Mouse (Mus musculus): Measurements from ENCODE around the gene Stag3. TPM values are rescaled to one million over a fixed set of nuclear protein-coding genes. Genes with fewer than 3 reads are reported as not detected.

Stag3 gene
- polyA plus RNA-seq, 1 experiment from 2014 or later: 3.0 TPM

DNA sequence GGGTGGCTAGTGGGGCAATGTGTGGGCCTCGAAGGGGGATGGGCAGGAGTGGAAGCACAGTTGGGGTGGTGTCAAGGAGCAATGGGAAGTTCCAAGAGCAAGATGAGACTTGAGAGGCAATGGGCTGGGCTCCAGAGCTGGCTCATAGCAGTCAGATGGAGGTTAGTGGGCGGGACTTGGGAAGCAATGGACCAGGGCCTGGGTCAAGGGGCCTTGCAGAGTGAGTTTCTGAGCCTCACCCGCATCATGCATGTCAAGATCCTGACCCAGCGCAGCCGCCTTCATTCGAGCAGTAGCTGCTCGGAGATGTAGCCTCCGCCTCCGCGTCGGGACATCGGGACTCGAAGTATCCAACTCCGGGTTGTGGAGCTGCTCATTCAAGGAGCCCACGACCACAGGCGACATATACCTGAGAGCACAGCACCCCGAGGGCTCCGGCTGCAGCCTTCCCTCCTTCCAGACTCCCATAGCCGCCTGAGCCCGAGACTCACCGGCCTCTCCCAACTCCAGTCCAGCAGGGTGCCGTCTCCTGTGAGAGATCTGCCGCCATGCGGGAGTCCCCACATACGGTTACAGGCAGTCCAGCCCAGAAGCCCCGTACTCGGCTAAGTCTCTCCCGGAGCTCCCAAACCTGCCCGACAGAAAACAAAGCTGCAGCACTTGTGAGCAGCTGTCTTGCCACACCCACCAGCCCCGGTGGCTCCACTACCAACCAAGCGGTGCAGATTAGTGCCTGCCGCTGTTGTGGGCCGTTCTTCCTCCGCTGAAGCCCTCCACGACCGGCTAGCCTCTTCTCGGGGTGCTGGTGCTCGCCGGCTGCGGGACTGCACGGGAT is 4.6 kb upstream of the Stag3 start:
- Histone ChIP-seq H3K4me1 (replicated peaks; ENCODE audit: control insufficient read depth, insufficient read depth, low read length) (peaks cover 37% of the 10 kb centered on the region), H3K4me3 (ENCODE audit: low read depth, low read length) (peak overlapping the region; percentile 34), H3K9ac (ENCODE audit: low read depth, low read length) (peak overlapping the region; percentile 54), H3K36me3 (ENCODE audit: control insufficient read depth, insufficient read depth, low read length) (no peaks in the 10 kb centered on the region), H3K27ac (ENCODE audit: low read depth, low read length) (peak overlapping the region; percentile 68), H3K9me3 (ENCODE audit: control insufficient read depth, low read length) (no peaks in the 10 kb centered on the region), H3K27me3 (ENCODE audit: control insufficient read depth, insufficient read depth, low read length) (no peaks in the 10 kb centered on the region), H3K4me2 (replicated peaks; ENCODE audit: low read depth, low read length) (peak overlapping the region; percentile 59)
- ATAC-seq (ENCODE audit: low FRiP score) (0 out of 2 replicates have a peak, but pooled peaks have one; percentile 1), DNase-seq (ENCODE audit: low spot score) (peak; percentile 61)
- 11% methylated on average over 41 of the region's 41 CpGs for WGBS

DNA sequence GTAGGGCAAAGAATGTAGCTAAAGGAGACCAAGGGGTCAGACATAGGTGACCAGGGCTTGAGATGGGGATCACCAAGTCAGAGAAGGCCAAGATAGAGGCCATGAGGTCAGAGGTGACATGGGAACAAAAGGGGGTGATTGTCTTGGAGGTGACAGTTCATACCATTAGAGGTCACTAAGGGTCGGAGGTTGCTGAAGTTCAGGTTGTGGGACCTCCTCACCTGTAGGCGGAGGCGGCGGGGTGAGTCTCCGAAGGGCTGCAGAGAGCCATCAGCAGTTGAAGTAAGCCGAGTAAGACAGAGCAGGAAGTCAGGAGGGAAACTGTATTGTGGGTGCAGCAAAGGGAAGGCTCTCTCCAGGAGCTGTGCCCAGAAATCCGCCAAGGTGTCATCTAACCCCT is 2.0 kb upstream of the Stag3 start:
- no peak overlapping the region for H3K27ac ChIP-seq (ENCODE audit: low read depth, low read length)
- H3K27me3 ChIP-seq (ENCODE audit: control insufficient read depth, insufficient read depth, low read length): no peaks in the 10 kb centered on the region
- H3K4me3 ChIP-seq (ENCODE audit: low read depth, low read length): peak overlapping the region; percentile 72
- 81% methylated on average over 7 of the region's 7 CpGs for WGBS
- no peak for DNase-seq (ENCODE audit: low spot score)
- H3K9me3 ChIP-seq (ENCODE audit: control insufficient read depth, low read length): no peaks in the 10 kb centered on the region
- H3K4me2 ChIP-seq (replicated peaks; ENCODE audit: low read depth, low read length): peak overlapping the region; percentile 69
- peaks cover 32% of the 10 kb centered on the region for H3K4me1 ChIP-seq (replicated peaks; ENCODE audit: control insufficient read depth, insufficient read depth, low read length)
- ATAC-seq (ENCODE audit: low FRiP score): no peak
- H3K9ac ChIP-seq (ENCODE audit: low read depth, low read length): no peak overlapping the region; the same call in 1 of the 2 replicates
- H3K36me3 ChIP-seq (ENCODE audit: control insufficient read depth, insufficient read depth, low read length): no peaks in the 10 kb centered on the region

GRCm38 (mm10) chr5:138280425-138280768 is 357 bp downstream of the Stag3 start:
- Histone ChIP-seq H3K4me1 (replicated peaks; ENCODE audit: control insufficient read depth, insufficient read depth, low read length) (peaks cover 26% of the 10 kb centered on the region), H3K36me3 (ENCODE audit: control insufficient read depth, insufficient read depth, low read length) (no peaks in the 10 kb centered on the region), H3K27ac (ENCODE audit: low read depth, low read length) (no peak overlapping the region), H3K4me2 (replicated peaks; ENCODE audit: low read depth, low read length) (peak overlapping the region; percentile 23; the same call in 1 of the 2 replicates), H3K9ac (ENCODE audit: low read depth, low read length) (no peak overlapping the region), H3K9me3 (ENCODE audit: control insufficient read depth, low read length) (no peaks in the 10 kb centered on the region), H3K27me3 (ENCODE audit: control insufficient read depth, insufficient read depth, low read length) (no peaks in the 10 kb centered on the region), H3K4me3 (ENCODE audit: low read depth, low read length) (peak overlapping the region; percentile 72)
- ATAC-seq (ENCODE audit: low FRiP score) (no peak), DNase-seq (ENCODE audit: low spot score) (no peak)
- 23% methylated on average over 26 of the region's 26 CpGs for WGBS

GRCm38 (mm10) chr5:138280829-138281228 is 789 bp downstream of the Stag3 start:
- Histone ChIP-seq H3K36me3 (ENCODE audit: control insufficient read depth, insufficient read depth, low read length) (no peaks in the 10 kb centered on the region), H3K9ac (ENCODE audit: low read depth, low read length) (no peak overlapping the region), H3K9me3 (ENCODE audit: control insufficient read depth, low read length) (no peaks in the 10 kb centered on the region), H3K4me1 (replicated peaks; ENCODE audit: control insufficient read depth, insufficient read depth, low read length) (peaks cover 22% of the 10 kb centered on the region), H3K4me3 (ENCODE audit: low read depth, low read length) (no peak overlapping the region; the same call in 1 of the 2 replicates), H3K27me3 (ENCODE audit: control insufficient read depth, insufficient read depth, low read length) (no peaks in the 10 kb centered on the region), H3K27ac (ENCODE audit: low read depth, low read length) (no peak overlapping the region), H3K4me2 (replicated peaks; ENCODE audit: low read depth, low read length) (no peak overlapping the region)
- ATAC-seq (ENCODE audit: low FRiP score) (no peak), DNase-seq (ENCODE audit: low spot score) (no peak)
- WGBS: 92% methylated on average over 15 of the region's 15 CpGs

DNA sequence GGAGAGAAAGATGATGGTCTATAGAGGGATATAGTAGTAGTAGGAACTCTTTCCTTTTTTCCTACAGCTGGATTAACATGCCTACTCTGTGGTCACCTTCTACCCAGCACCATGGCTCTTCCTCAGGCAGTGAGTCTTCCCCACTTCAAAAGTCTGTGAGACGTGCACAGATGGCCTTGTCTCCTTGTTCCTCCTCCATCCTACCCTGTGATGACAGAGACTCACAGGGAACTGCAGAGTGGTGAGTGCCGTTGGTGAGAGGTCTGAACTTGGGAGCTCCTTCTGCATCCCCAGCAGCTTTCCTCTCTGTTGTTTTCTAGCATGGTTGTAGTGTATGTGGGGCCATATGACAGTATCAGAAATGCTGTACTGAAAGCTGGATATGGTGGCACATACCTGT is 1.8 kb downstream of the Stag3 start:
- no peak overlapping the region for H3K9ac ChIP-seq (ENCODE audit: low read depth, low read length)
- ATAC-seq (ENCODE audit: low FRiP score) (no peak), DNase-seq (ENCODE audit: low spot score) (no peak)
- 83% methylated on average over 2 of the region's 2 CpGs for WGBS
- H3K27ac ChIP-seq (ENCODE audit: low read depth, low read length): no peak overlapping the region
- H3K27me3 ChIP-seq (ENCODE audit: control insufficient read depth, insufficient read depth, low read length): no peaks in the 10 kb centered on the region
- H3K36me3 ChIP-seq (ENCODE audit: control insufficient read depth, insufficient read depth, low read length): no peaks in the 10 kb centered on the region
- no peak overlapping the region for H3K4me2 ChIP-seq (replicated peaks; ENCODE audit: low read depth, low read length)
- no peaks in the 10 kb centered on the region for H3K9me3 ChIP-seq (ENCODE audit: control insufficient read depth, low read length)
- peaks cover 13% of the 10 kb centered on the region for H3K4me1 ChIP-seq (replicated peaks; ENCODE audit: control insufficient read depth, insufficient read depth, low read length)
- H3K4me3 ChIP-seq (ENCODE audit: low read depth, low read length): no peak overlapping the region

DNA sequence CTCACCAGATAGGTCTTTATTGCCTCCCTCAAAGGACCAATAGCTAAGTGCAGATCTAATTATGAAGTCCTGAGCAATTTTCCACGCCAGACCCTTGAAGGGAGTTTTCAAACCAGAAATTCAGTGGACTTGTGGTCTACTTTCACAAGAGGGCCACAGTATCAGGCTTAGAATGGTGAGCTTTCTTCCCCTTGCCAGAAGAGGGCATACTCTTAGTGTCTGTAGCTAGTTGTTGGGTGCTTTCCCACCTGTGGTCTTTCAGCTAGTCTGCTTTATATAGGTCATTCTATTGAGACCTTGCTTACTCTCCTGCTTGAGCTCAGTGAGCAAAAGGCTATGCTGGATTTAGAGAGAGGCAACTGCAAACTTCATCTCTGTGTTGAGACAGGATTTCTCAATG is 3.5 kb downstream of the Stag3 start:
- 65% methylated on average over 1 of the region's 1 CpGs for WGBS
- no peak for ATAC-seq (ENCODE audit: low FRiP score)

DNA sequence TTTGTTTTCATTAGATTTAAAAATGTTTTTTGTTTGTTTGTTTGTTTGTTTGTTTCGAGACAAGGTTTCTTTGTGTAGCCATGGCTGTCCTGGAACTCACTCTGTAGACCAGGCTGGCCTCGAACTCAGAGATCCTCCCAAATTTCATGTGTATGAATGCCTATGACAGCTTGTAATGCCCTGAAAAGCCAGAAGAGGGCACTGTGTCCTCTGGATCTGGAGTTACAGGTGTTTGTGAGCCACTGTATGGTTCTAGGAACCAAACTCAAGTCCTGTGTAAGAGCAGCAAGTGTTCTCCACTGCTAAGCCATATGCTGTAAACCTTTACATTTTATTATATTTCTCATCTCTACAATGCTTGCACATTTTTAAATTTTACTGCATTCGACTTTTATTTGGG is 7.8 kb downstream of the Stag3 start:
- H3K4me2 ChIP-seq (replicated peaks; ENCODE audit: low read depth, low read length): no peak overlapping the region

More for the DNA sequence above, 3.5 kb downstream of the Stag3 start:
- H3K36me3 ChIP-seq (ENCODE audit: control insufficient read depth, insufficient read depth, low read length): no peaks in the 10 kb centered on the region
- no peak overlapping the region for H3K27ac ChIP-seq (ENCODE audit: low read depth, low read length)
- H3K4me3 ChIP-seq (ENCODE audit: low read depth, low read length): no peak overlapping the region
- H3K4me2 ChIP-seq (replicated peaks; ENCODE audit: low read depth, low read length): no peak overlapping the region
- H3K4me1 ChIP-seq (replicated peaks; ENCODE audit: control insufficient read depth, insufficient read depth, low read length): no peaks in the 10 kb centered on the region; the same call in 1 of the 2 replicates
- no peaks in the 10 kb centered on the region for H3K9me3 ChIP-seq (ENCODE audit: control insufficient read depth, low read length)
- DNase-seq (ENCODE audit: low spot score): no peak
- no peaks in the 10 kb centered on the region for H3K27me3 ChIP-seq (ENCODE audit: control insufficient read depth, insufficient read depth, low read length)
- no peak overlapping the region for H3K9ac ChIP-seq (ENCODE audit: low read depth, low read length)

DNA sequence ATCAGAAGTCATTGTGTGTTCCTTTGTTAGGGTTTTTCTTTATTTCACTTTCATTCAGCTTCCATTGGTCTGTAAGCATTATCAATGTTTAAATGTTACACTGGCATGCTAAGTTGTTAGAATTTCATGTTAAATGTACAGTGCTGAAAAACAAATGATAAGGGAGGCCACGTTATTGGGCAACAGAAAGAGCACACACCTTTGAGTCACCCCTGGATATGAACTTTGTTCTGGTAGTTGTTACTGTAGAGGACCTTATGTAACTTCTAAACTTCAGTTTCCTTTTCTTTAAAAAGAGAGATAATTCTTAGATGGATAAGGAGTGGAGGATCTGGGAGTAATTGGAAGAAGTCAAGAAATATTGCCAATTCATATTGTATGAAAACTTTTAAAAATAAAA is 11.6 kb downstream of the Stag3 start:
- Histone ChIP-seq H3K9ac (ENCODE audit: low read depth, low read length) (no peak overlapping the region), H3K9me3 (ENCODE audit: control insufficient read depth, low read length) (no peaks in the 10 kb centered on the region), H3K4me2 (replicated peaks; ENCODE audit: low read depth, low read length) (no peak overlapping the region), H3K4me1 (replicated peaks; ENCODE audit: control insufficient read depth, insufficient read depth, low read length) (no peaks in the 10 kb centered on the region), H3K36me3 (ENCODE audit: control insufficient read depth, insufficient read depth, low read length) (no peaks in the 10 kb centered on the region), H3K4me3 (ENCODE audit: low read depth, low read length) (no peak overlapping the region), H3K27me3 (ENCODE audit: control insufficient read depth, insufficient read depth, low read length) (no peaks in the 10 kb centered on the region), H3K27ac (ENCODE audit: low read depth, low read length) (no peak overlapping the region)
- WGBS: 87% methylated on average over 1 of the region's 1 CpGs
- DNase-seq (ENCODE audit: low spot score): no peak
- ATAC-seq (ENCODE audit: low FRiP score): no peak

More for the DNA sequence above, 7.8 kb downstream of the Stag3 start:
- H3K36me3 ChIP-seq (ENCODE audit: control insufficient read depth, insufficient read depth, low read length): no peaks in the 10 kb centered on the region
- H3K9ac ChIP-seq (ENCODE audit: low read depth, low read length): no peak overlapping the region
- no peak overlapping the region for H3K27ac ChIP-seq (ENCODE audit: low read depth, low read length)
- ATAC-seq (ENCODE audit: low FRiP score): no peak
- no peaks in the 10 kb centered on the region for H3K9me3 ChIP-seq (ENCODE audit: control insufficient read depth, low read length)
- DNase-seq (ENCODE audit: low spot score): no peak
- no peak overlapping the region for H3K4me3 ChIP-seq (ENCODE audit: low read depth, low read length)
- H3K27me3 ChIP-seq (ENCODE audit: control insufficient read depth, insufficient read depth, low read length): no peaks in the 10 kb centered on the region
- no peaks in the 10 kb centered on the region for H3K4me1 ChIP-seq (replicated peaks; ENCODE audit: control insufficient read depth, insufficient read depth, low read length)
- WGBS: 73% methylated on average over 3 of the region's 3 CpGs

DNA sequence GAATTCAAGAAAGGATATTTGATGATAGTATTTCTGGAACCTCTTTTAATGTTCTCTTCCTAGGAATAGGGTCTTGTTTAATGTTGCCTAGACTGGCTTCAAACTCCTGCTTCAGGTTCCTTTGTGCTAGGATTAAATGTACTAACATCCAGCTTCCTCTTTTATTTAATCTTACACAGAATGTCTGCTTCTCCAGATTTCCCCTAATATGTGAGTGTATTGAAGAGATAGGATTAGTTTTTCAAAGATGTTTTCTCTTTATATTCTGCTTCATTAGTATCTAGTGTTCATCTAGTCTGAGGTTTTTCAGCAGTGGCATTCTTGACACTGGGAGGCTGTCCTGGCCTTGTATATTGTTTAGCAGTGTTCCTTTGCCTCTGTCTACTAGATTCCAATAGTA is 14.1 kb downstream of the Stag3 start:
- Histone ChIP-seq H3K36me3 (ENCODE audit: control insufficient read depth, insufficient read depth, low read length) (no peaks in the 10 kb centered on the region), H3K9me3 (ENCODE audit: control insufficient read depth, low read length) (no peaks in the 10 kb centered on the region), H3K4me3 (ENCODE audit: low read depth, low read length) (no peak overlapping the region), H3K27me3 (ENCODE audit: control insufficient read depth, insufficient read depth, low read length) (no peaks in the 10 kb centered on the region), H3K4me2 (replicated peaks; ENCODE audit: low read depth, low read length) (no peak overlapping the region), H3K27ac (ENCODE audit: low read depth, low read length) (no peak overlapping the region), H3K9ac (ENCODE audit: low read depth, low read length) (no peak overlapping the region), H3K4me1 (replicated peaks; ENCODE audit: control insufficient read depth, insufficient read depth, low read length) (no peaks in the 10 kb centered on the region)
- DNase-seq (ENCODE audit: low spot score) (no peak), ATAC-seq (ENCODE audit: low FRiP score) (no peak)

Measured in hindbrain, embryonic 11.5 days (tissue).